Mouse (Mus musculus) urinary bladder, adult 2 months (tissue): ENCODE results near the gene Apc2. TPM values are rescaled to one million over a fixed set of nuclear protein-coding genes. Genes with fewer than 3 reads are reported as not detected.
A peak's percentile ranks its signal among the peaks of the same experiment; 100 is the strongest.
"Not testable (repeated sequence)": the region's sequence is repeated elsewhere in the genome, so short reads cannot be mapped to it uniquely, and the experiment has no call there.

Experiments
- DNase-seq: peaks from one replicate; pipeline ENCODE4 v3.0.0; 2022; ENCODE audit warnings: low spot score
- polyA plus RNA-seq: library from polyadenylated mRNA; depleted of rRNA; stranded (reverse); fragments of >200 nt; gene quantifications from 2 replicates; pipeline ENCODE4 v1.2.3, GENCODE M21; 2012; rRNA removed

Gene Apc2
- polyA plus RNA-seq, result 0.76 and 1.4 TPM in 2 replicates

GRCm38 (mm10) chr10:80295618-80296425 is at the start of gene Apc2:
Apc2 (plus strand) TSS chr10:80295977.
- peak; percentile 57 for DNase-seq

- no peak for DNase-seq
Observed at GRCm38 (mm10) chr10:80247849-80248248, 47.9 kb upstream of the Apc2 start.

GRCm38 (mm10) chr10:80248437-80248836 is 47.3 kb upstream of the Apc2 start:
- DNase-seq, result not testable (repeated sequence)

GRCm38 (mm10) chr10:80248971-80249640 is 46.7 kb upstream of the Apc2 start, which contains the start of gene Ndufs7:
Ndufs7 (plus strand) TSS chr10:80249121.
- DNase-seq, result peak; percentile 94

- no peak for DNase-seq
Observed at GRCm38 (mm10) chr10:80250059-80250458, 45.7 kb upstream of the Apc2 start.

GRCm38 (mm10) chr10:80250573-80250972 is 45.2 kb upstream of the Apc2 start:
- DNase-seq, result no peak

- no peak for DNase-seq
Observed at GRCm38 (mm10) chr10:80252011-80252410, 43.8 kb upstream of the Apc2 start.

GRCm38 (mm10) chr10:80252493-80253274 is 43.1 kb upstream of the Apc2 start:
- DNase-seq, result no peak

- DNase-seq, result no peak
Observed at GRCm38 (mm10) chr10:80253551-80253950, 42.2 kb upstream of the Apc2 start.

- DNase-seq, result no peak
Observed at GRCm38 (mm10) chr10:80254331-80255297, 41.2 kb upstream of the Apc2 start.

GRCm38 (mm10) chr10:80255881-80256535 is 39.8 kb upstream of the Apc2 start:
- no peak for DNase-seq

GRCm38 (mm10) chr10:80257936-80258335 is 37.8 kb upstream of the Apc2 start:
- DNase-seq, result no peak

- no peak for DNase-seq
Observed at GRCm38 (mm10) chr10:80258752-80259462, 36.9 kb upstream of the Apc2 start.

- no peak for DNase-seq
Observed at GRCm38 (mm10) chr10:80259463-80259805, 36.3 kb upstream of the Apc2 start.

GRCm38 (mm10) chr10:80259861-80260641 is 35.7 kb upstream of the Apc2 start:
- DNase-seq, result no peak

- DNase-seq, result peak; percentile 86
Observed at GRCm38 (mm10) chr10:80260642-80261584, 34.9 kb upstream of the Apc2 start, which contains the start of the genes Gamt and Dazap1. Gamt (minus strand) TSS chr10:80261012. Dazap1 (plus strand) TSS chr10:80261486.

GRCm38 (mm10) chr10:80261585-80261968 is 34.2 kb upstream of the Apc2 start:
- DNase-seq, result peak; percentile 88

GRCm38 (mm10) chr10:80262169-80262568 is 33.6 kb upstream of the Apc2 start:
- no peak for DNase-seq
